In the genomic region with DNA sequence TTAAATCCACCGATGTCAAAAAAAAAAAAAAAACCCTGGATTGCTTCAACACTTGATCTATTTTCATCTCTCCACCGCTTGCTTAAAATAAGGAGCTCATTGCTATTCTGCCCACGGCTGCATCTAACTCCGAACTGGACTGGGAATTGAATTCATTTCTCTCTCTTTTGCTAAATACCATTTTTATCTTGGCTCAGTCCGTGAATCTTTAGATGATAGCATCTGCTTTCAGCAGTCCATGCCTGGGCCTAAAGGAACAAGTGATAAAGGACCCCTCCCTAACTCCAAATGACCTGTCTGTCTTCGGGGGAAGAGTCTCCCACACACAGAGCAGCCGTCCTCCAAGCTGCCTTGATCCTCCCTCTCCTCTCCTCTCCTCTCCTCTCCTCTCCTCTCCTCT, we compare ENCODE assay signal across 14 mouse cellular contexts. TPM values are rescaled to one million over a fixed set of nuclear protein-coding genes. Genes with fewer than 3 reads are reported as not detected.
DNase-seq lines count a peak whose midpoint lies in the region; ATAC-seq and TF ChIP-seq lines count a peak whose summit lies in the region.
"Had no signal": no experiment of that assay in that cellular context is flagged by ENCODE, and none has a peak within 500 bp of the region (broad histone marks: within the 10 kb centered on the region; RNA-seq: fewer than 3 reads in every experiment).

No protein-coding gene starts in this region.

- H3K9me3 ChIP-seq in midbrain, embryonic 16.5 days (replicated peaks; ENCODE audit: control insufficient read depth, low read length, poor library complexity, severe bottlenecking): no peaks in the 10 kb centered on the region
- H3K9me3 ChIP-seq: embryonic facial prominence, embryonic 13.5 days; stomach, embryonic 15.5 days had no signal

- no peak overlapping the region for H3K4me2 ChIP-seq in midbrain, embryonic 16.5 days (ENCODE audit: low read length)
- H3K4me2 ChIP-seq: embryonic facial prominence, embryonic 13.5 days; liver, embryonic 11.5 days; stomach, embryonic 15.5 days had no signal

- no peak overlapping the region for H3K4me3 ChIP-seq in midbrain, embryonic 16.5 days (ENCODE audit: low read depth, low read length)
- H3K4me3 ChIP-seq: embryonic facial prominence, embryonic 13.5 days; stomach, embryonic 15.5 days had no signal

- 22% methylated on average over 7 of the region's 7 CpGs for WGBS in midbrain, embryonic 16.5 days

- peaks cover 33% of the 10 kb centered on the region for H3K4me1 ChIP-seq in midbrain, embryonic 16.5 days (ENCODE audit: control insufficient read depth, insufficient read depth, low read length)

- no peaks in the 10 kb centered on the region for H3K36me3 ChIP-seq in midbrain, embryonic 16.5 days (ENCODE audit: control insufficient read depth, insufficient read depth, low read length)
- H3K36me3 ChIP-seq: embryonic facial prominence, embryonic 13.5 days; stomach, embryonic 15.5 days had no signal

- TF ChIP-seq CTCF in brain, embryonic 14.5 days (IDR thresholded peaks at IDR 0.05; ENCODE audit: borderline replicate concordance, extremely low read depth, insufficient read depth, insufficient read length): no peak

- no peaks in the 10 kb centered on the region for H3K27me3 ChIP-seq in midbrain, embryonic 16.5 days (ENCODE audit: control insufficient read depth, insufficient read depth, low read depth, low read length)
- H3K27me3 ChIP-seq: stomach, embryonic 15.5 days had no signal

- H3K9ac ChIP-seq in midbrain, embryonic 16.5 days (ENCODE audit: low read depth, low read length): no peak overlapping the region
- H3K9ac ChIP-seq: embryonic facial prominence, embryonic 13.5 days; stomach, embryonic 15.5 days had no signal

- ATAC-seq in midbrain, embryonic 16.5 days: no peak
- ATAC-seq: CD4-positive, CD25-positive, alpha-beta regulatory T cell, adult 4 months had no signal

- no peak for TF ChIP-seq POLR2A in brain, embryonic 14.5 days (IDR thresholded peaks at IDR 0.05; ENCODE audit: borderline replicate concordance, extremely low read depth, insufficient read depth, insufficient read length, poor library complexity, severe bottlenecking)

- peak; percentile 55 for DNase-seq in layer of hippocampus, adult 11-12 months (ENCODE audit: low spot score)
- no peak for DNase-seq in layer of hippocampus, postnatal 36 days
- peak; percentile 80 for DNase-seq in brain, embryonic 14.5 days (ENCODE audit: low read depth)
- DNase-seq in frontal cortex, postnatal 36 days (ENCODE audit: low spot score in 2 of 2): peak; percentile 50 to 79
- no peak for DNase-seq in adrenal gland, postnatal 10 days
- no peak for DNase-seq in T-cell, adult 2 months (ENCODE audit: low spot score)
- DNase-seq: cerebellum, postnatal 14 days; kidney, adult 8-10 months; thymus, postnatal 36 days had no signal

- H3K27ac ChIP-seq in midbrain, embryonic 16.5 days (ENCODE audit: low read length): peak overlapping the region; percentile 81
- H3K27ac ChIP-seq: embryonic facial prominence, embryonic 13.5 days; stomach, embryonic 15.5 days had no signal

RNA-seq across cellular contexts. Expression of gene Stmn1, which starts 23.2 kb away (rescaled TPM):
- 100 to 1,000 TPM; 338 to 365 TPM for total RNA-seq in layer of hippocampus, postnatal 36 days (2021)
- polyA plus RNA-seq in brain, embryonic 14.5 days (2012; rRNA removed): 1,070 and 2,202 TPM in 2 replicates
- 7,758 and 8,549 TPM in 2 replicates for polyA plus RNA-seq in midbrain, embryonic 16.5 days (2015; fragmentation: Nextera tagmentation; extraction: Ambion mirVana)
- 100 to 1,000 TPM; 140 to 156 TPM for total RNA-seq in adrenal gland, postnatal 10 days (2021)

RNA-seq across cellular contexts. Expression of gene Pafah2, which starts 48.8 kb away (rescaled TPM):
- 1 to 10 TPM; 6.6 to 8.2 TPM for total RNA-seq in layer of hippocampus, postnatal 36 days (2021)
- 14.0 and 14.6 TPM in 2 replicates for polyA plus RNA-seq in brain, embryonic 14.5 days (2012; rRNA removed)
- polyA plus RNA-seq in midbrain, embryonic 16.5 days (2015; fragmentation: Nextera tagmentation; extraction: Ambion mirVana): 7.5 and 8.8 TPM in 2 replicates
- total RNA-seq in adrenal gland, postnatal 10 days (2021): 10 to 100 TPM; 20.8 to 22.1 TPM

RNA-seq across cellular contexts. Expression of gene Paqr7, which starts 51.5 kb away (rescaled TPM):
- 10 to 100 TPM; 63.6 to 69.1 TPM for total RNA-seq in layer of hippocampus, postnatal 36 days (2021)
- 19.6 and 21.3 TPM in 2 replicates for polyA plus RNA-seq in brain, embryonic 14.5 days (2012; rRNA removed)
- 27.2 and 36.2 TPM in 2 replicates for polyA plus RNA-seq in midbrain, embryonic 16.5 days (2015; fragmentation: Nextera tagmentation; extraction: Ambion mirVana)
- total RNA-seq in adrenal gland, postnatal 10 days (2021): 10 to 100 TPM; 23.5 to 28.6 TPM

Comparison
In these comparisons a context has a peak if more than half of its experiments do, and no peak if none do; other contexts are left out.
1. DNase-seq: peak in layer of hippocampus, adult 11-12 months (single experiment), brain, embryonic 14.5 days (single experiment) and frontal cortex, postnatal 36 days (2 of 2); none in layer of hippocampus, postnatal 36 days (0 of 2), adrenal gland, postnatal 10 days (single experiment) and T-cell, adult 2 months (single experiment).